Comparison of ENCODE assay signal across 21 mouse cellular contexts in genomic region chr4:133397299-133397698, GRCm38 (mm10). TPM values are rescaled to one million over a fixed set of nuclear protein-coding genes. Genes with fewer than 3 reads are reported as not detected.
A peak's percentile ranks its signal among the peaks of the same experiment; 100 is the strongest.
DNase-seq lines count a peak whose midpoint lies in the region; ATAC-seq lines count a peak whose summit lies in the region.
"Had no signal": no experiment of that assay in that cellular context is flagged by ENCODE, and none has a peak within 500 bp of the region (broad histone marks: within the 10 kb centered on the region; RNA-seq: fewer than 3 reads in every experiment).

No protein-coding gene starts in this region.

- H3K4me2 ChIP-seq in forebrain, embryonic 13.5 days, result no peak overlapping the region
- no peak overlapping the region for H3K4me2 ChIP-seq in heart, embryonic 14.5 days (ENCODE audit: low read length)
- no peak overlapping the region for H3K4me2 ChIP-seq in liver, embryonic 12.5 days
- H3K4me2 ChIP-seq in stomach, embryonic 16.5 days (ENCODE audit: low read depth, low read length), result no peak overlapping the region
- H3K4me2 ChIP-seq: neural tube, embryonic 15.5 days had no signal

- 0 out of 2 replicates have a peak, but pooled peaks cover 2% of the 10 kb centered on the region for H3K36me3 ChIP-seq in forebrain, embryonic 10.5 days (replicated peaks)
- H3K36me3 ChIP-seq in forebrain, embryonic 13.5 days (ENCODE audit: poor library complexity, severe bottlenecking), result no peaks in the 10 kb centered on the region
- H3K36me3 ChIP-seq in heart, embryonic 14.5 days (ENCODE audit: control insufficient read depth, insufficient read depth, low read length), result no peaks in the 10 kb centered on the region
- 0 out of 2 replicates have a peak, but pooled peaks cover 9% of the 10 kb centered on the region for H3K36me3 ChIP-seq in liver, embryonic 12.5 days
- H3K36me3 ChIP-seq in stomach, embryonic 16.5 days (ENCODE audit: control insufficient read depth, insufficient read depth, low read length), result no peaks in the 10 kb centered on the region
- H3K36me3 ChIP-seq: neural tube, embryonic 15.5 days had no signal

- H3K27ac ChIP-seq in forebrain, embryonic 10.5 days, result peak overlapping the region; percentile 60
- no peak overlapping the region for H3K27ac ChIP-seq in forebrain, embryonic 13.5 days
- H3K27ac ChIP-seq in heart, embryonic 14.5 days (replicated peaks in 1 of 2; ENCODE audit: control insufficient read depth in 1 of 2, insufficient read depth in 1 of 2, low read depth in 2 of 2, low read length in 2 of 2), result peak overlapping the region; percentile 33 to 55; a peak in 1 of 4 replicates
- H3K27ac ChIP-seq in liver, embryonic 12.5 days, result peak overlapping the region; percentile 89
- no peak overlapping the region for H3K27ac ChIP-seq in stomach, embryonic 16.5 days (ENCODE audit: low read length)
- H3K27ac ChIP-seq: liver, embryonic 14.5 days; neural tube, embryonic 15.5 days had no signal

- H3K4me1 ChIP-seq in forebrain, embryonic 10.5 days, result peaks cover 61% of the 10 kb centered on the region
- peaks cover 18% of the 10 kb centered on the region for H3K4me1 ChIP-seq in forebrain, embryonic 13.5 days
- peaks cover 58 to 69% of the 10 kb centered on the region in 2 experiments for H3K4me1 ChIP-seq in heart, embryonic 14.5 days (ENCODE audit: control insufficient read depth in 2 of 2, insufficient read depth in 2 of 2, low read length in 2 of 2)
- H3K4me1 ChIP-seq in liver, embryonic 12.5 days, result peaks cover 92% of the 10 kb centered on the region
- H3K4me1 ChIP-seq in stomach, embryonic 16.5 days (ENCODE audit: control insufficient read depth, insufficient read depth, low read length), result peaks cover 52% of the 10 kb centered on the region

- intact Hi-C loops in heart, postnatal 14 days (cut with DNase I), result no loop called here
- intact Hi-C loops in left cerebral cortex, postnatal 36 days (cut with DNase I), result no loop called here

- WGBS in forebrain, embryonic 10.5 days, result 36% methylated on average over 5 of the region's 5 CpGs
- 48% methylated on average over 5 of the region's 5 CpGs for WGBS in forebrain, embryonic 13.5 days
- 50% methylated on average over 5 of the region's 5 CpGs for WGBS in heart, embryonic 14.5 days
- 65% methylated on average over 5 of the region's 5 CpGs for WGBS in liver, embryonic 12.5 days (ENCODE audit: insufficient replicate concordance)
- WGBS in stomach, embryonic 16.5 days, result 50% methylated on average over 5 of the region's 5 CpGs

- H3K9ac ChIP-seq in forebrain, embryonic 13.5 days, result no peak overlapping the region
- H3K9ac ChIP-seq in heart, embryonic 14.5 days (ENCODE audit: low read length), result no peak overlapping the region; the same call in 1 of the 2 replicates
- no peak overlapping the region for H3K9ac ChIP-seq in liver, embryonic 12.5 days
- 0 out of 2 replicates have a peak overlapping the region, but pooled peaks have one; percentile 14 for H3K9ac ChIP-seq in stomach, embryonic 16.5 days (ENCODE audit: low read length)
- H3K9ac ChIP-seq: neural tube, embryonic 15.5 days had no signal

- no peak overlapping the region for H3K4me3 ChIP-seq in forebrain, embryonic 10.5 days
- H3K4me3 ChIP-seq in forebrain, embryonic 13.5 days, result no peak overlapping the region
- H3K4me3 ChIP-seq in heart, embryonic 14.5 days (ENCODE audit: control insufficient read depth in 1 of 2, insufficient read depth in 1 of 2, low read depth in 1 of 2, low read length in 2 of 2), result no peak overlapping the region
- H3K4me3 ChIP-seq in liver, embryonic 12.5 days, result no peak overlapping the region
- no peak overlapping the region for H3K4me3 ChIP-seq in stomach, embryonic 16.5 days (replicated peaks; ENCODE audit: low read length)
- H3K4me3 ChIP-seq: neural tube, embryonic 15.5 days had no signal

- DNase-seq in forebrain, embryonic 10.5 days (ENCODE audit: extremely low spot score, low spot score), result no peak
- no peak for DNase-seq in heart, postnatal 14 days
- no peak for DNase-seq in liver
- DNase-seq in left cerebral cortex, postnatal 36 days (ENCODE audit: low spot score in 2 of 2), result no peak
- DNase-seq: cerebellum, adult 9-10 months; gastrocnemius, postnatal 25 days; kidney, adult 11 months; kidney, postnatal 14 days; left cerebral cortex, postnatal 4 days; lung, postnatal 10 days; thymus, adult 18-20 months; thymus, postnatal 4 days had no signal

- no peaks in the 10 kb centered on the region for H3K27me3 ChIP-seq in forebrain, embryonic 10.5 days (ENCODE audit: poor library complexity, severe bottlenecking)
- no peaks in the 10 kb centered on the region for H3K27me3 ChIP-seq in forebrain, embryonic 13.5 days
- no peaks in the 10 kb centered on the region for H3K27me3 ChIP-seq in heart, embryonic 14.5 days (ENCODE audit: control insufficient read depth, insufficient read depth, low read length)
- H3K27me3 ChIP-seq in liver, embryonic 12.5 days (replicated peaks), result no peaks in the 10 kb centered on the region
- no peaks in the 10 kb centered on the region for H3K27me3 ChIP-seq in stomach, embryonic 16.5 days (ENCODE audit: control insufficient read depth, insufficient read depth, low read length)
- H3K27me3 ChIP-seq: neural tube, embryonic 15.5 days had no signal

- H3K9me3 ChIP-seq in forebrain, embryonic 10.5 days, result no peaks in the 10 kb centered on the region
- H3K9me3 ChIP-seq in forebrain, embryonic 13.5 days (replicated peaks), result no peaks in the 10 kb centered on the region
- H3K9me3 ChIP-seq in heart, embryonic 14.5 days (ENCODE audit: control insufficient read depth, low read length), result no peaks in the 10 kb centered on the region
- H3K9me3 ChIP-seq in liver, embryonic 12.5 days (replicated peaks), result no peaks in the 10 kb centered on the region
- H3K9me3 ChIP-seq in stomach, embryonic 16.5 days (replicated peaks; ENCODE audit: control insufficient read depth, low read length), result no peaks in the 10 kb centered on the region
- H3K9me3 ChIP-seq: neural tube, embryonic 15.5 days had no signal

- no peak for ATAC-seq in forebrain, embryonic 13.5 days
- ATAC-seq in heart, embryonic 14.5 days (ENCODE audit: insufficient number of reproducible peaks, insufficient read depth, low FRiP score, low read depth), result no peak
- no peak for ATAC-seq in liver, embryonic 12.5 days
- no peak for ATAC-seq in stomach, embryonic 16.5 days (ENCODE audit: insufficient read depth, low FRiP score)
- ATAC-seq: CD4-positive, CD25-positive, alpha-beta regulatory T cell, adult 4 months; forebrain, embryonic 14.5 days; midbrain, embryonic 16.5 days had no signal

RNA-seq across cellular contexts. Expression of gene Slc9a1, which starts 27.8 kb away (rescaled TPM):
- polyA plus RNA-seq in forebrain, embryonic 10.5 days (2016; fragmentation: Nextera tagmentation; extraction: Ambion mirVana), result 7.9 and 8.1 TPM in 2 replicates
- 5.6 and 7.3 TPM in 2 replicates for polyA plus RNA-seq in forebrain, embryonic 13.5 days (2015; fragmentation: Nextera tagmentation; extraction: Ambion mirVana)
- polyA plus RNA-seq in heart, embryonic 14.5 days (2014; fragmentation: Nextera tagmentation; extraction: Ambion mirVana), result 5.6 and 6.5 TPM in 2 replicates
- 10 to 100 TPM; 21.2 to 22.9 TPM for total RNA-seq in heart, postnatal 14 days (2021)
- polyA plus RNA-seq in liver, embryonic 12.5 days (2016; fragmentation: Nextera tagmentation; extraction: Ambion mirVana), result 4.2 and 4.9 TPM in 2 replicates
- 10.1 and 10.7 TPM in 2 replicates for polyA plus RNA-seq in stomach, embryonic 16.5 days (2015; fragmentation: Nextera tagmentation; extraction: Ambion mirVana)
- 10 to 100 TPM; 48.8 to 56.9 TPM for total RNA-seq in left cerebral cortex, postnatal 36 days (2021)

RNA-seq across cellular contexts. Expression of gene Wdtc1, which starts 44.0 kb away (rescaled TPM):
- 16.8 and 17.0 TPM in 2 replicates for polyA plus RNA-seq in forebrain, embryonic 10.5 days (2016; fragmentation: Nextera tagmentation; extraction: Ambion mirVana)
- polyA plus RNA-seq in forebrain, embryonic 13.5 days (2015; fragmentation: Nextera tagmentation; extraction: Ambion mirVana), result 14.0 and 16.9 TPM in 2 replicates
- polyA plus RNA-seq in heart, embryonic 14.5 days (2014; fragmentation: Nextera tagmentation; extraction: Ambion mirVana), result 16.9 and 17.3 TPM in 2 replicates
- 10 to 100 TPM; 65.7 to 70.6 TPM for total RNA-seq in heart, postnatal 14 days (2021)
- polyA plus RNA-seq in liver, embryonic 12.5 days (2016; fragmentation: Nextera tagmentation; extraction: Ambion mirVana), result 10.0 and 11.2 TPM in 2 replicates
- polyA plus RNA-seq in stomach, embryonic 16.5 days (2015; fragmentation: Nextera tagmentation; extraction: Ambion mirVana), result 12.9 and 14.8 TPM in 2 replicates
- total RNA-seq in left cerebral cortex, postnatal 36 days (2021), result 10 to 100 TPM; 58.6 to 59.8 TPM

Comparison
In these comparisons a context has a peak if more than half of its experiments do, and no peak if none do; other contexts are left out.
1. H3K27ac ChIP-seq: peak in forebrain, embryonic 10.5 days (single experiment), heart, embryonic 14.5 days (2 of 2) and liver, embryonic 12.5 days (single experiment); none in forebrain, embryonic 13.5 days (single experiment) and stomach, embryonic 16.5 days (single experiment).